Mouse (Mus musculus) heart, adult 2 months (tissue): ENCODE data around the gene Mrpl45.

Source experiments
- CTCF ChIP-seq: fragments of 200-600 bp; IDR thresholded peaks from 2 replicates; pipeline ENCODE4 v1.8.1; 2022; ENCODE audit warnings: antibody characterized with exemption, mild to moderate bottlenecking, moderate library complexity
- EP300 ChIP-seq: fragments of 200-500 bp; IDR thresholded peaks from 2 replicates; pipeline ENCODE4 v1.6.1; 2011; ENCODE audit warnings: low read depth, low read length, control low read depth; ENCODE audit not compliant: insufficient read depth
- POLR2A ChIP-seq: fragments of 200-500 bp; IDR thresholded peaks from 2 replicates; pipeline ENCODE4 v1.6.1; 2011; ENCODE audit warnings: mild to moderate bottlenecking, low read depth, low read length, control low read depth; ENCODE audit not compliant: insufficient read depth

GRCm38 (mm10) chr11:97338977-97339315, 23.4 kb downstream of the Mrpl45 start:
- TF ChIP-seq EP300 = no peak
- TF ChIP-seq CTCF = no peak
- TF ChIP-seq POLR2A = no peak
